Mouse (Mus musculus) embryonic facial prominence, embryonic 13.5 days (tissue): ENCODE measurements at regions not wholly inside any gene's neighbourhood (a gene's known extent, or its start where the extent isn't known, plus 50 kb on each side); places are given as distances from the start of the nearest gene placed in this dataset.

Source experiments
- ATAC-seq: fragments of 200-750 bp; cut with Nextera tagmentation; 2 replicates; pipeline ENCODE4 v1.8.0; 2017; ENCODE audit warnings: low read depth; ENCODE audit not compliant: insufficient number of reproducible peaks, insufficient read depth, low FRiP score, low TSS enrichment
- H3K27ac ChIP-seq: fragments of 300-500 bp; sonication (generic); 2 replicates; pipeline ENCODE4 v1.5.1; 2015; ENCODE audit warnings: moderate library complexity, mild to moderate bottlenecking, inconsistent platforms
- H3K27me3 ChIP-seq: fragments of 300-500 bp; sonication (generic); 2 replicates; pipeline ENCODE4 v1.6.1; 2015; ENCODE audit warnings: mild to moderate bottlenecking, inconsistent platforms
- H3K36me3 ChIP-seq: fragments of 300-500 bp; sonication (generic); 2 replicates; pipeline ENCODE4 v1.6.1; 2015; ENCODE audit warnings: mild to moderate bottlenecking, inconsistent platforms
- H3K4me1 ChIP-seq: fragments of 300-500 bp; sonication (generic); 2 replicates; pipeline ENCODE4 v1.6.1; 2015; ENCODE audit warnings: inconsistent platforms
- H3K4me2 ChIP-seq: fragments of 300-500 bp; sonication (generic); 2 replicates; pipeline ENCODE4 v1.6.1; 2015; ENCODE audit warnings: moderate library complexity, mild to moderate bottlenecking, inconsistent platforms
- H3K4me3 ChIP-seq: fragments of 300-500 bp; sonication (generic); 2 replicates; pipeline ENCODE4 v1.5.1; 2015; ENCODE audit warnings: mild to moderate bottlenecking, inconsistent platforms
- H3K9ac ChIP-seq: fragments of 300-500 bp; sonication (generic); 2 replicates; pipeline ENCODE4 v1.6.1; 2015; ENCODE audit warnings: mild to moderate bottlenecking, inconsistent platforms
- H3K9me3 ChIP-seq: fragments of 300-500 bp; sonication (generic); 2 replicates; pipeline ENCODE4 v1.6.1; 2016; ENCODE audit warnings: inconsistent platforms
- WGBS: fragments of 180-500 bp; shearing (Covaris S2); methylation state at CpG from one replicate; pipeline ENCODE4 v1.1.7; 2015; ENCODE audit warnings: mixed read lengths; 5-methylcytosine and 5-hydroxymethylcytosine counted together

GRCm38 (mm10) chr10:9011906-9012305 lies 126.0 kb upstream of the Sash1 start:
- no peak overlapping the region for H3K9ac ChIP-seq
- H3K4me1 ChIP-seq, result peaks cover 4% of the 10 kb centered on the region; the same call in 1 of the 2 replicates
- H3K36me3 ChIP-seq, result no peaks in the 10 kb centered on the region
- 76% methylated on average over 2 of the region's 2 CpGs for WGBS
- H3K9me3 ChIP-seq, result no peaks in the 10 kb centered on the region
- no peak overlapping the region for H3K27ac ChIP-seq
- H3K4me2 ChIP-seq, result no peak overlapping the region
- no peaks in the 10 kb centered on the region for H3K27me3 ChIP-seq
- ATAC-seq, result no peak
- no peak overlapping the region for H3K4me3 ChIP-seq

GRCm38 (mm10) chr10:9010191-9010590 lies 124.3 kb upstream of the Sash1 start:
- Histone ChIP-seq H3K9me3 (no peaks in the 10 kb centered on the region), H3K4me2 (no peak overlapping the region), H3K27me3 (no peaks in the 10 kb centered on the region), H3K36me3 (no peaks in the 10 kb centered on the region), H3K4me3 (no peak overlapping the region), H3K27ac (no peak overlapping the region), H3K4me1 (peaks cover 6% of the 10 kb centered on the region; the same call in 1 of the 2 replicates), H3K9ac (no peak overlapping the region)
- 93% methylated on average over 13 of the region's 13 CpGs for WGBS
- ATAC-seq, result no peak

GRCm38 (mm10) chr10:9005140-9005909 lies 119.5 kb upstream of the Sash1 start:
- WGBS, result 57% methylated on average over 10 of the region's 10 CpGs
- H3K4me1 ChIP-seq, result peaks cover 3% of the 10 kb centered on the region; the same call in 1 of the 2 replicates
- H3K27ac ChIP-seq, result no peak overlapping the region
- H3K36me3 ChIP-seq, result no peaks in the 10 kb centered on the region
- H3K9ac ChIP-seq, result no peak overlapping the region
- ATAC-seq, result no peak
- no peak overlapping the region for H3K4me3 ChIP-seq
- H3K4me2 ChIP-seq, result no peak overlapping the region
- H3K27me3 ChIP-seq, result no peaks in the 10 kb centered on the region
- H3K9me3 ChIP-seq, result no peaks in the 10 kb centered on the region

GRCm38 (mm10) chr10:9002261-9002660 lies 116.4 kb upstream of the Sash1 start:
- Histone ChIP-seq H3K9ac (no peak overlapping the region), H3K4me3 (no peak overlapping the region), H3K27me3 (no peaks in the 10 kb centered on the region), H3K4me2 (no peak overlapping the region), H3K27ac (no peak overlapping the region), H3K36me3 (no peaks in the 10 kb centered on the region), H3K9me3 (no peaks in the 10 kb centered on the region), H3K4me1 (peaks cover 25% of the 10 kb centered on the region)
- ATAC-seq, result no peak
- 54% methylated on average over 5 of the region's 5 CpGs for WGBS

GRCm38 (mm10) chr10:8998758-8999398 lies 113.0 kb upstream of the Sash1 start:
- peak overlapping the region; percentile 75 for H3K27ac ChIP-seq
- no peaks in the 10 kb centered on the region for H3K36me3 ChIP-seq
- ATAC-seq, result no peak
- no peak overlapping the region for H3K9ac ChIP-seq
- no peaks in the 10 kb centered on the region for H3K27me3 ChIP-seq
- no peaks in the 10 kb centered on the region for H3K9me3 ChIP-seq
- H3K4me2 ChIP-seq, result no peak overlapping the region
- H3K4me3 ChIP-seq, result no peak overlapping the region
- peaks cover 24% of the 10 kb centered on the region for H3K4me1 ChIP-seq
- 31% methylated on average over 5 of the region's 5 CpGs for WGBS

- Histone ChIP-seq H3K4me1 (peaks cover 24% of the 10 kb centered on the region), H3K9me3 (no peaks in the 10 kb centered on the region), H3K36me3 (no peaks in the 10 kb centered on the region), H3K4me3 (no peak overlapping the region), H3K27me3 (no peaks in the 10 kb centered on the region), H3K4me2 (no peak overlapping the region), H3K27ac (peak overlapping the region; percentile 75), H3K9ac (no peak overlapping the region)
- ATAC-seq, result no peak
- WGBS, result 50% methylated on average over 2 of the region's 2 CpGs
Measured at GRCm38 (mm10) chr10:8998356-8998755, 112.5 kb upstream of the Sash1 start.

GRCm38 (mm10) chr10:8995097-8995496 lies 109.2 kb upstream of the Sash1 start:
- WGBS, result 72% methylated on average over 3 of the region's 3 CpGs
- no peak overlapping the region for H3K9ac ChIP-seq
- no peaks in the 10 kb centered on the region for H3K36me3 ChIP-seq
- no peak overlapping the region for H3K27ac ChIP-seq
- no peaks in the 10 kb centered on the region for H3K27me3 ChIP-seq
- peaks cover 24% of the 10 kb centered on the region for H3K4me1 ChIP-seq
- H3K9me3 ChIP-seq, result no peaks in the 10 kb centered on the region
- H3K4me2 ChIP-seq, result no peak overlapping the region
- H3K4me3 ChIP-seq, result no peak overlapping the region
- no peak for ATAC-seq

- Histone ChIP-seq H3K4me2 (no peak overlapping the region), H3K4me1 (no peaks in the 10 kb centered on the region), H3K27me3 (no peaks in the 10 kb centered on the region), H3K9ac (no peak overlapping the region), H3K36me3 (no peaks in the 10 kb centered on the region), H3K9me3 (no peaks in the 10 kb centered on the region), H3K4me3 (no peak overlapping the region), H3K27ac (no peak overlapping the region)
- 84% methylated on average over 7 of the region's 7 CpGs for WGBS
- no peak for ATAC-seq
Measured at GRCm38 (mm10) chr10:8986339-8986738, 100.5 kb upstream of the Sash1 start.

- ATAC-seq, result no peak
- Histone ChIP-seq H3K36me3 (no peaks in the 10 kb centered on the region), H3K4me2 (no peak overlapping the region), H3K9ac (no peak overlapping the region), H3K4me3 (no peak overlapping the region), H3K27me3 (no peaks in the 10 kb centered on the region), H3K27ac (no peak overlapping the region), H3K9me3 (no peaks in the 10 kb centered on the region), H3K4me1 (no peaks in the 10 kb centered on the region)
- 78% methylated on average over 4 of the region's 4 CpGs for WGBS
Measured at GRCm38 (mm10) chr10:8983347-8983746, 97.5 kb upstream of the Sash1 start.

GRCm38 (mm10) chr10:8980568-8980967 lies 94.7 kb upstream of the Sash1 start:
- WGBS, result 51% methylated on average over 1 of the region's 1 CpGs
- ATAC-seq, result no peak
- no peak overlapping the region for H3K27ac ChIP-seq

GRCm38 (mm10) chr10:8978595-8978994 lies 92.7 kb upstream of the Sash1 start:
- no peak overlapping the region for H3K9ac ChIP-seq
- H3K4me3 ChIP-seq, result no peak overlapping the region
- no peaks in the 10 kb centered on the region for H3K27me3 ChIP-seq
- no peaks in the 10 kb centered on the region for H3K36me3 ChIP-seq
- H3K27ac ChIP-seq, result no peak overlapping the region
- no peak for ATAC-seq
- H3K4me1 ChIP-seq, result peaks cover 3% of the 10 kb centered on the region; the same call in 1 of the 2 replicates
- H3K4me2 ChIP-seq, result no peak overlapping the region
- no peaks in the 10 kb centered on the region for H3K9me3 ChIP-seq
- 57% methylated on average over 3 of the region's 3 CpGs for WGBS

More at GRCm38 (mm10) chr10:8980568-8980967, 94.7 kb upstream of the Sash1 start:
- H3K9me3 ChIP-seq, result no peaks in the 10 kb centered on the region
- no peaks in the 10 kb centered on the region for H3K36me3 ChIP-seq
- H3K27me3 ChIP-seq, result no peaks in the 10 kb centered on the region
- H3K4me2 ChIP-seq, result no peak overlapping the region
- no peak overlapping the region for H3K4me3 ChIP-seq
- no peaks in the 10 kb centered on the region for H3K4me1 ChIP-seq
- no peak overlapping the region for H3K9ac ChIP-seq

GRCm38 (mm10) chr10:8973934-8974333 lies 88.1 kb upstream of the Sash1 start:
- H3K9me3 ChIP-seq, result no peaks in the 10 kb centered on the region
- WGBS, result 53% methylated on average over 1 of the region's 1 CpGs
- no peak overlapping the region for H3K27ac ChIP-seq
- H3K4me3 ChIP-seq, result no peak overlapping the region
- H3K36me3 ChIP-seq, result no peaks in the 10 kb centered on the region
- no peak overlapping the region for H3K4me2 ChIP-seq
- peaks cover 28% of the 10 kb centered on the region for H3K4me1 ChIP-seq
- H3K9ac ChIP-seq, result no peak overlapping the region
- ATAC-seq, result no peak
- H3K27me3 ChIP-seq, result no peaks in the 10 kb centered on the region
